Mouse (Mus musculus): Measurements from ENCODE around the gene Plekhg4.

GRCm38 (mm10) chr8:105343791-105344574 lies 29.1 kb upstream of the Plekhg4 start:
- no peak for TF ChIP-seq ZC3H11A (IDR thresholded peaks at IDR 0.05; ENCODE audit: borderline replicate concordance, low read depth, low read length)
- TF ChIP-seq CHD2 (IDR thresholded peaks at IDR 0.05; ENCODE audit: low read depth, low read length), result no peak

All from ES-E14 (cell line).